ENCODE assay signal across 36 mouse cellular contexts in genomic region chr4:151059566-151059965, GRCm38 (mm10). TPM values are rescaled to one million over a fixed set of nuclear protein-coding genes. Genes with fewer than 3 reads are reported as not detected.
"Had no signal": no experiment of that assay in that cellular context is flagged by ENCODE, and none has a peak within 500 bp of the region (broad histone marks: within the 10 kb centered on the region; RNA-seq: fewer than 3 reads in every experiment).

No protein-coding gene starts in this region.

- H3K27ac ChIP-seq: embryonic facial prominence, embryonic 10.5 days; embryonic facial prominence, embryonic 12.5 days; embryonic facial prominence, embryonic 13.5 days; embryonic facial prominence, embryonic 15.5 days; forebrain, embryonic 10.5 days; forebrain, embryonic 12.5 days; forebrain, embryonic 13.5 days; heart, adult 2 months; heart, embryonic 10.5 days had no signal

- H3K4me1 ChIP-seq: heart, embryonic 10.5 days had no signal

- H3K27me3 ChIP-seq: embryonic facial prominence, embryonic 12.5 days; embryonic facial prominence, embryonic 13.5 days; embryonic facial prominence, embryonic 15.5 days; forebrain, embryonic 12.5 days; forebrain, embryonic 13.5 days; forebrain, embryonic 15.5 days; heart, embryonic 12.5 days had no signal

- H3K4me2 ChIP-seq: embryonic facial prominence, embryonic 12.5 days; embryonic facial prominence, embryonic 13.5 days; embryonic facial prominence, embryonic 15.5 days; forebrain, embryonic 12.5 days; forebrain, embryonic 13.5 days; forebrain, embryonic 15.5 days; heart, embryonic 11.5 days; heart, embryonic 12.5 days had no signal

- H3K9ac ChIP-seq: embryonic facial prominence, embryonic 12.5 days; embryonic facial prominence, embryonic 13.5 days; embryonic facial prominence, embryonic 15.5 days; forebrain, embryonic 12.5 days; forebrain, embryonic 13.5 days; forebrain, embryonic 15.5 days; heart, embryonic 12.5 days had no signal

- ATAC-seq: forebrain, embryonic 13.5 days; forebrain, embryonic 14.5 days; forebrain, embryonic 15.5 days; forebrain, embryonic 16.5 days had no signal

- H3K4me3 ChIP-seq: embryonic facial prominence, embryonic 12.5 days; embryonic facial prominence, embryonic 13.5 days; embryonic facial prominence, embryonic 15.5 days; erythroblast, embryonic 14.5 days; forebrain, embryonic 10.5 days; forebrain, embryonic 12.5 days; forebrain, embryonic 13.5 days; forebrain, embryonic 15.5 days; gastrocnemius, adult 2 months; heart, adult 2 months; heart, embryonic 10.5 days; heart, embryonic 12.5 days had no signal

- DNase-seq: cerebellum, adult 2 months; cerebellum, adult 9-10 months; cerebellum, adult 9-11 months; cerebellum, postnatal 36 days; embryo, embryonic 11 days; gastrocnemius, adult 2 months; gastrocnemius, postnatal 10 days; gastrocnemius, postnatal 14 days; gastrocnemius, postnatal 25 days; gastrocnemius, postnatal 36 days; heart, adult 18-20 months; heart, adult 2 months had no signal

- H3K9me3 ChIP-seq: embryonic facial prominence, embryonic 12.5 days; embryonic facial prominence, embryonic 15.5 days; forebrain, embryonic 12.5 days; forebrain, embryonic 13.5 days; forebrain, embryonic 15.5 days; heart, embryonic 10.5 days; heart, embryonic 12.5 days had no signal

RNA-seq across cellular contexts. Expression of gene Gm13090, which starts 29.8 kb away (rescaled TPM):
- total RNA-seq: common myeloid progenitor, adult 5-6 weeks; gastrocnemius, adult 18-20 months; gastrocnemius, adult 2 months; gastrocnemius, adult 8-10 months; gastrocnemius, postnatal 10 days; gastrocnemius, postnatal 14 days; gastrocnemius, postnatal 25 days; gastrocnemius, postnatal 36 days; gastrocnemius, postnatal 4 days; granulocyte monocyte progenitor cell, adult 5-6 weeks; heart, adult 18-20 months had no signal
- polyA plus RNA-seq: cerebellum, adult 2 months; cortical plate, adult 2 months; embryonic facial prominence, embryonic 10.5 days; embryonic facial prominence, embryonic 11.5 days; embryonic facial prominence, embryonic 12.5 days; embryonic facial prominence, embryonic 13.5 days; embryonic facial prominence, embryonic 14.5 days; embryonic facial prominence, embryonic 15.5 days; erythroblast, embryonic 14.5 days; forebrain, embryonic 10.5 days; forebrain, embryonic 13.5 days; forebrain, embryonic 14.5 days; frontal cortex, adult 2 months; gonadal fat pad, adult 2 months; heart, embryonic 10.5 days; heart, embryonic 12.5 days had no signal
